Mouse (Mus musculus) thymus, adult 2 months (tissue): Measurements from ENCODE around the gene Creb3.

Experiments used
- CTCF ChIP-seq: fragments of 200-500 bp; IDR thresholded peaks from 2 replicates; pipeline ENCODE4 v1.5.1; 2012; ENCODE audit warnings: mild to moderate bottlenecking, control low read depth, low read length, moderate library complexity, borderline replicate concordance; ENCODE audit not compliant: control insufficient read depth, poor library complexity, insufficient read depth; ENCODE audit errors: extremely low read depth
- POLR2A ChIP-seq: fragments of 200-500 bp; IDR thresholded peaks from 2 replicates; pipeline ENCODE4 v1.6.1; 2012; ENCODE audit warnings: mild to moderate bottlenecking, low read length, control low read depth, moderate library complexity; ENCODE audit not compliant: control insufficient read depth, poor library complexity, insufficient read depth; ENCODE audit errors: extremely low read depth

GRCm38 (mm10) chr4:43561436-43561996 lies 616 bp upstream of the Creb3 start:
- TF ChIP-seq POLR2A = no peak
- TF ChIP-seq CTCF = no peak
